Mouse (Mus musculus) thymus, postnatal 0 days (tissue): ENCODE data around the gene Serpinf2. TPM values are rescaled to one million over a fixed set of nuclear protein-coding genes. Genes with fewer than 3 reads are reported as not detected.

ENCODE experiments used
- DNase-seq: peaks from one replicate; pipeline ENCODE4 v3.0.0-alpha.2; 2015; ENCODE audit warnings: low spot score
- polyA plus RNA-seq: library from polyadenylated mRNA; unstranded; fragments of >200 nt; fragmentation: Nextera tagmentation; extraction: Ambion mirVana; gene quantifications from 2 replicates; pipeline ENCODE4 v1.2.1, GENCODE M21; 2015

Serpinf2 gene
- polyA plus RNA-seq: 0.10 TPM in 1 of 2 replicates, not detected in the other

DNA sequence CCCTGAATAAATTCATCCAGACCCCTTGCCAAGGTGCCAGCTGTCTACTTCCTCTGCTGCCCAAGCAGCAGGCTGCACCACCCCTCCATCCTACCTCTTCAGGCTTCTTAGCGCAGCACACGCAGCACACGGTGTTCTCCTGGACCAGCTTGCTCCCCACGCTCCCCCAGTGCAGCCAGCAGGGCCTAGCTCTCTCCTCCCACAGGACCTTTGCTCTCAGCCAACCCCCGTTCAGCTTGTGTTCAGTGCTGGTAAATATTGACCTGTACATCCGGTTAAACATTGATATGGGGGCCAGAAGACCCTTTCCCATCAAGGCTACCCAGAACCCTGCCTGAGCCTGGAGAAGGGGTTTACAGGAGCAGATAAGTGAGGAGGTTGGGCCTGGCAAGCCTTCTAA is at the start of gene Serpinf2:
Serpinf2 (minus strand) TSS at position 229 of the 400 bp plus-strand sequence.
- no peak for DNase-seq

DNA sequence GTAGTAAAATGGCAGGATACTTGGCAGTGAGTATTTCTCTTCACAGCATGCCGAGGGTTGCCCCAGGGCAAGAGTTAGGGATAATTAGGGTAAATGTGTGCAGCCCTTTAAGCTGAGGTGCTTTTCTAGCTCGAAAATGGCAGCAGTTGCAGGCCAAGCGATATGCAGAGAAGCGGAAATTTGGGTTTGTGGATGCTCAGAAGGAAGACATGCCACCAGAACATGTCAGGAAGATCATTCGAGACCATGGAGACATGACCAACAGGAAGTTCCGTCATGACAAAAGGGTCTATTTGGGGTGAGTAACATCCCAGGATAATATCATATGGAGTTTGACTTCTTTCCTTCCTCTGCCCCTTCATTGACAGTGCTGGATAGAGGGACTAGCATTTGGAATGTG is 48.1 kb upstream of the Serpinf2 start:
- no peak for DNase-seq

DNA sequence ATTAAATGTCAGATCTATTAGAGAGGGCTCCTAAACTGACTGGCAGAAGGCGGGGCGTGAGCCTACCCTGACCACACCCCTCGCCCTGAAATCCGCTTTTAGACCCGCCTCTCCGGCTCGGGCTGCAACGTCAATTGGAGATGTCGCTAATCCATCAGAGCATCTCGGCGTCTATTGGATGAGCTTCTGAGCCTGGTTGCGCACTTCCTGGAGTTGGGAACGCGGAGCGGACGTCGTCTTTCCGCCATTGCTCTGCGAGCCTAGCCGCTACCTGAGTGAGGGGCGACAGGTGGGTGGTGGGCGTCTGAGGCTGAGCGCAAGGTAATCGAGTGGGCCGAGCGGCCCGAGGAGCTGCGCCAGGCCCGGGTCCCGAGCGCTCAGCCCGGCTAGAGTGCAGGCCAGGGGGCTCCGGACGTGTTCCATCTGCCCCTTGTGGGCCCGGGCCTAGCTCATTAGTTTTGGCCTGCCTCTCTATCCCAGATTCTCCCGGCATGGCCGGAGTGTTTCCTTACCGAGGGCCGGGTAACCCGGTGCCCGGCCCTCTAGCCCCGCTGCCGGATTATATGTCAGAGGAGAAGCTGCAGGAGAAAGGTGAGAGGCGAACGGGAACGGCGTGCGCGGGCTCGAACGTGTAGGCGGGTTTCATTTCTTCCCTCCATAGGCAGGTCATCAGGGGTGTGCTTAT is 47.4 kb upstream of the Serpinf2 start, which contains the start of gene Prpf8:
Prpf8 (plus strand) TSS at position 216 of the 685 bp plus-strand sequence.
- DNase-seq: peak; percentile 96

DNA sequence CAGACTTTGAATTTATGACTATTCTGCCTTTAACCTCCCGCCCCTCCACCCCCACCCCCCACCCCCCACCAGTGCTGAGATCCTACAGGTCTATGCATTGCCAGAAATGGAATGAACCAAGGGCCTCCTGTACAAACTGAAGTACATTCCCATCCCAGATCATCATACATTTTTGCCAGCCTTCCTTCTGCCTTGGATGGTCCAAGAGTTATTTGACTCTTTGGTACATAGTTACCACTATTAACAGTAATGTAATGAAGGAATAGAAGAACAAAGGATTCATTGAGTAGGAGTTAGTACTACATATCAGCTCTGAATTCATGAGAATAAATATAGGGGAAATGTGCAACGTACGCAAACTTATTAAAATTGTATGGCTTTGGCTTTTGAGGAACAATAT is 46.8 kb upstream of the Serpinf2 start:
- DNase-seq: no peak

DNA sequence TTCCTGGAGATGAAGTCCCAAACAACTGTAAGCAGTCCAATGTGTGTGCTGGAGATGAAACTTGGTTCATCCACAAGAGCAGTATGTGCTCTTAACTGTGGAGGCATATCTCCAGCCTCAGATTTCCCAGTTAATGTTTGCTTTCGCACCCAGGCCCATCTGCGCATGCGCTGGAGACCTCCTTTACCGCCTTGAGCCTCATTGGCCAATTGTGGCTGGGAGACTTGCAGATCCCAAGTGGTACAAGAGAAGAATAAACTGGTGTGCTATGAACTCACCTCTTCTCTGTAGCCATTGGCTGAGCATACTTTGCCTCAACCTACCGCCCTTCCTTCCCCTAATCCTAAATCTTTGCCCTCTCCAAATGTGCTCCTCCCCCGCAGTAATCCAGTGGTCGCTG is 34.0 kb upstream of the Serpinf2 start:
- DNase-seq: no peak

DNA sequence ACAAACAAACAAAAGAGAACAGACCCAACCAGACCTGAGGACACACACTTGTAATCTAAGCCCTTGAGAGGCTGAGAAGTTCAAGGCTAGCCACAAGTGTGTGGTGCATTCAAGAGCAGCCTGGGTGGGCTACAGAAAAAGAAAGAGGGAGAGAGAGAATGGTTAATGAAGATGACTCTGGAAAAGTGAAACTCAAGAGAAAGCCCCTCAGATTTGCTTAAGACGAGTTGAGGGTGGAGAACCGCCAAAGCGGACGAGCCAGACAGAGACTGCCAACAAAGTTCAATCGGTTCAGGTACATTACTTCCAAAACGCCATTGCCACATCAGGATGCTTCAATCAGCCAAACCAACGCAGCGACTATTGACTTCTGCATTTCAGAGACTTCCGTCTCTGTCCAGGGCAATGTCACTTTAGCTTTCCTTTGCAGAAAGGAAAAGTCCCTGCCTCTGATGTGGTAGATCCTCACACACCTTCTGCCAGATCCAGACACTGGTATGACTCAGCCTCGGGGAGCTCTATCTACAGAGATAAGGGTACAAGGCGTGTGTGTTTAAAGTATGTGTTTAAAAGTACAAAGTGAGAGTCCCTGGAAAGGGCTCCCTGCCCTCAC is 33.2 kb upstream of the Serpinf2 start:
- no peak for DNase-seq

DNA sequence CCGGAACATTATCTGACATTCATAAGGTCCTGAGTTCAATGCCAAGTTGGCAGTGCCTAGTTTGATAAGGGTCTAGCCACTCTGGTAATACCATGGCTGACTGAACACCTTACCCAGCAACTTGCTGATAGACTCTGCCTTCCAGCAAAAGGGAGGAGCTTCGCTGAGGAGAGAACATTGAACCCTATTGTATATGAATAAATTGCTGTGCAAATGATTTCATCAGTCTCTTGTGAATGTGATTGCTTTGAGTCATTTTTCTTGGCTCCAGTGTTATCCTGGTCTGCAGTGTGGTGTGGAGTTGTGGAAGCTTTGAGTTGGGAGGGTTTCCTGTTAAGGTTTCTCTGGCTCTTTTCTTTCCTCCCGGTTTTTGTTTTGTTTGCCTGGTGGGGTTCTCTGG is 31.3 kb upstream of the Serpinf2 start:
- DNase-seq: no peak

DNA sequence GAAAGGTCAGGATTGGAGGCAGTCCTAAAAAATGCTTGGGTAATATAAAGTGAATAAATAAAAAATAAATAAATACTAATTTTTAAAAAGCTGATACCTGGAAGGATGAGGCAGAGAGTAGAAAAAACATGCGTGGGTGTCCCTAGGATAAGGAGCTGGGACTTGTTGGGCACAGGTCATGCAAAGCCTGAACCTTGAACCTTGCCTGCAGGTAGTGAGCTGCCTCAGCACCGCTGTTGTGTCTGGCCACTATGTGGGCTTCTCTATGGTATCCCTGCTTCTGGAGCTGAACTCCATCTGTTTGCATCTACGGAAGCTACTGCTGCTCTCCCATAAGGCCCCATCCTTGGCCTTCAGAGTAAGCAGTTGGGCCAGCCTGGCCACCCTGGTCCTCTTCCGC is 29.9 kb upstream of the Serpinf2 start:
- no peak for DNase-seq

DNA sequence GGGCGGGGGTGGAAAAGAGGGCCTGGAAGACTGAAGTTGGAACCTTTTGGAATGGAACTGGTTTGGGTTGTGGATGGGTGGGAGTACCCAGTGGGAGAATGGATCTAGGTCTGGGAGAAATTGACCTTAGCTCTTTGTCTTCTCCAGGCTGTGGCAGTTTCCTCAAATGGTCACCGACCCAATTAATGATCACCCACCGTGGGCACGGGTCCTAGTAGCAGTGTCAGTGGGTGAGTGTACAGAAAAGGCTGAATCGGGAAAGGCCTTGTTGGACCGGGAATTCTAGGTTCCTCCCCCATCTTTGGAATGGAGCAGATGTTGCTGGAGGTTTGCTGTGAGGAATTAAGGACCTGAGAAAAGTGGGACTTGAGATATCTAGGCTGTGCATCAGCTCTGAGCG is 29.0 kb upstream of the Serpinf2 start:
- no peak for DNase-seq

DNA sequence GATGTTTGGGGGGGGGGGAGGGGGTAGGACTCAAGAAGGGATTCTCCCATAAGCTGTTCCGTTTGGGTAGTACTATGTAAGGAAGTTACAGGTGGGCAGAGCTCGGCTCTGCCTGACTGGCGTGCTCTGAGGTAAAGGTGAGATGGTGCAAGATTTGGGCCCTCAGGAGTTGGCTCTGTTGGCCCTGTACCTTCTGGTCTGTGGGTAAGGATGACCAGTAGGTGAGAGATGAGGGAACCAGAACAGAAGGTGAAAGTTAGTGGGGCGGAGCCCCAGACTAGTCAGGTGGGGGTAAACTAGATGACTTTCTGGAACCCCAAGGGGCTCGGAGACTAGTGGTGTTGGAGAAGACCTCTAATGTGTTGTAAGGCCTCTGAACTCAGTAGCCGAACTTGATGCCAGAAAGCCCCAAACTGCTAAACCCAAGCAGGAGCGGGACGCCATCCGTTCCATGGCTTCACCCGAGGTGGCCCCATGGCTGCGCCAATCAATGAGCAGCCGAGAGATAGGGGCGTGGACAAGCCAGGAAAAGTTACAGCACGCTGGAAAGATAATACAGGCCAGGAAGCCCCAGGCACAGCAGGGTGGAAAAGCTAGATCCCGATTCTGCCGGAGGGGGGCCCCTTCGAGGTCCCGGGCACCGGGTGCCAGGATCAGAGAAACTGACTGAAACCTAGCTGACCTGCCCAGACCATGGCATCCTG is 28.3 kb upstream of the Serpinf2 start:
- DNase-seq: no peak

DNA sequence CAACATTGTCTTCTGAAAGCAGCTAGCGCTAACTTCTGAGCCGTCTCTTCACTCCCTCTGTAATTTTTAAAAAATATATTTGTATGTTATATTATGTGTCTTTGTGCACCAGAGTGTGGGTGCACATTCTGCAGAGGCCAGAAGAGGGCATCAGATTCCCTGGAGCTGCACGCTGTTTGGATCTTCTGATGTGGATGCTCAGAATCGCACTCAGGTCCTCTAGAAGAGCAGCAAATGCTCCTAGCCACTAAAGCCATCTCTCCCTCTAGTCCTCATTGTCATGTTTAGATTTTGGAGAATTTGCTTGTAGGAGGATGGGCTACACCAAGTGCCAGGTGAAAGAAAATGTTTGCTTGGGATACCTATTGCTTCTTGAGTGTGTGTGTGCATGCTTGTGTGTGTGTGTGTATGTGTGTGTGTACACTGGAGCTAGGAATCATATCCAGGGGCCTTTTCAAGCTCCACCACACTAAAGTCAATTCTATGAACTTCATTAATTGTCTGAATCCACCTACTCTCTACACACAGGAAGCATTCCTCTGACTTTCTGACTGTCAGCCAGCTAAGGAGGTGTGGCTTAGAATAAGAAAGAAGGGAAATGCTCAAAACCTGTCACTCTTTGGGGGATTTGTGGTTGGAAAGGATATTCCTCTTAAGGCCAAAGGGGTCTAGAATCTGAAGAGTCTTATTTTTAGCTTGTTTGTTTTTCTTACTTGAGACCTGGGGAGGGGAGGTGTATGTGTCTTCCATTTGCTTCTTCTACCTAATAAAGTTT is 27.5 kb upstream of the Serpinf2 start:
- no peak for DNase-seq

DNA sequence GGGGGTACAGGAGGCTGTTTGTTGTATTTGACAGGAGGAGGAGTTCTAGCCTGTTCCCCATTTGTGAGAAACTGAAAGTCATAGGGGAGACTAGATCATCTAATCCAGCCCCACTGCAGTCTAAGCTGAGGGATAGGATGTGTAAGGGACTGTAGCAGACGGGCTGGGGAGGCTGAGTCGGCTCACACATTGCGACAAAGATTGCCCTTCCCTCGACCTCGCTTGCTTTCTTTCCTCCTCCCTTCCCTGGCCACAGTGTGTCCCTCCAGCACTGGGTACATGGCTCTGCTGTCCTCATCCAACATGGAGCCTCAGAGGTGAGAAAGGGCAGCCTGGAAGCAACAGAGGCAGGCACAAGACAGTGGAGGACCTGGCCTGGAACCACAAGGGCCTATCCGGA is 25.7 kb upstream of the Serpinf2 start:
- no peak for DNase-seq

DNA sequence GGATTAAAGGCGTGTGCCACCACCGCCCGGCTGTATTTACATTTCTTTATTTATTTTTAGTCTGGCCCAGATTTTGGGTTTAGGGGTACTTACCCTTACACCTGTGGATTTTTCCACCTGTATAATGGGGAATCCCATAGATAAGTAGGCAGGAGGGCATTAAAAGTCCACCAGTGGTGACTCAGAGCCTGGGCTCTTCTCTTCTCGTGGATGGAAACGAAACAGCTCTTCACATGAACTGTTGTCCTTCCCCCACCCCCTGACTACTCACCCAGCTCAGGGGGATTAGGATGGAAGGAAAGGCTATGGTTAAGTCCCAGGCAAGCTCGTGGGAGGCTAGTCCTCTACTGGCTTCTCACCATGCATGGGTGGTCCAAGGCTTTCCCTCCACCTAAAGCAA is 25.0 kb upstream of the Serpinf2 start:
- no peak for DNase-seq

DNA sequence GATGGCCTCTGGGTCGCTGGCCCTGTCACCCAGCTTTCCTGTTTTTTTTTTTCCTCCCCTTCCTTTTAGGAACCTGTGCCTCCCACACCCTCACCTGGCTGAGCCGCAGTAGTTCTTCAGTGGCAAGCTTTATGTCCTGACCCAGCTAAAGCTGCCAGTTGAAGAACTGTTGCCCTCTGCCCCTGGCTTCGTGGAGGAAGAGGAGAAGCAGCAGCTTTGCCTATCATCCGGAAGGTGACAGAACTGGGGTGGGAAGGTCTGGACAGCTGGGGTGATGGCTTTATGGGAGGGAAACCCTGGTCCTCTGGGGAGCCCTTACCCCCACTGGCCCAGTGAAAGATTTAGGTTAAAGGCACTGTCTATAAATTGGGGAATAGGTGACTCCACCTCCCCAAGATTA is 24.2 kb upstream of the Serpinf2 start:
- DNase-seq: no peak

DNA sequence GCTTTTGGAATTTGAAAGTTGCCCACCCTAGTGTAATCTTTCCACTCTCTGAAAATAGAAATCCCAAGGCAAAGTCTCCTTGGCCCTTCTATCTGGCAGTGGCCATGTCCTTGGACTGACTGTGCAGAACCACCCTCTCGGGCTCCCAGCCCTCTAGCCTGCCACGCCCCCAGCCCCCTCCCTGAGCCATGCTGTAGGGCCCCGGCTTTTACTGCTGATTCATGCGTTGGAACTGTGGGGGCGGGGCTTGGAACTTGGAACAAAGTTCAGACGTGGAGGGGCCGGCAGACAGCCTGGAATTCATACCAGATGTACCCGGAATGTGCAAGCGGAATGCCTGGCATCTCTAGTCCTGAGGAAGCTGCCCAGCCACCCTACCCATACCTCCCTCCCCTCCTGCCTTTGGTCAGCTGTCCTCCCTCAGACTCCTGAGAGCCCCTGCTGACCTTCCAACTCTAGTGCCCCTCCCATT is 23.5 kb upstream of the Serpinf2 start:
- DNase-seq: peak; percentile 56

DNA sequence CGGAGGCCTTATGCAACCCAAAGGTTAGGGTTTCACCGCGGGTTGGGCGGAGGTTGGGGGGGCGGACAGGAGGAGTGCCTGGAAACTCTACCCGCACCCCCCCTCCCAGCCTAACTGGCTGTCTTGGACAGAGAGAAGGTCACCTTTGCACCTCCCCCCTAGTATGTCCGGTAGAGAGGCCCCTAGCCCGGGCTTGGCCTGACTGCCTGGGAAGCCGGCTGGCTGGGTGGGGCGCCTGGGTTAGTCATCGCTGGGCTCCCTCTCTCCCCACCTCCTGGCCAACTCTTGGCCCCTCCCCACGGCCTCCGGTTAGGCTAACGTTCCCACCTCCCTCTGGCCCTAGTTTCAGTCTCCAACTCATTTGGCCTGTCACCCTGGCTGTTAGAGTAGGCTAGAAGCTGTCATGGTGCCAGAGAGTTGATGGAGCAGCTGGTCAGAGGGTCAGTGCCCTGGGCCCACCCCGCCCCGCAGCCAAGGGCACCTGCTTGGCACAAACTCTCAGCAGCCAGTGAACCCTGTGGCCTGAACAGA is 22.9 kb upstream of the Serpinf2 start:
- DNase-seq: no peak

DNA sequence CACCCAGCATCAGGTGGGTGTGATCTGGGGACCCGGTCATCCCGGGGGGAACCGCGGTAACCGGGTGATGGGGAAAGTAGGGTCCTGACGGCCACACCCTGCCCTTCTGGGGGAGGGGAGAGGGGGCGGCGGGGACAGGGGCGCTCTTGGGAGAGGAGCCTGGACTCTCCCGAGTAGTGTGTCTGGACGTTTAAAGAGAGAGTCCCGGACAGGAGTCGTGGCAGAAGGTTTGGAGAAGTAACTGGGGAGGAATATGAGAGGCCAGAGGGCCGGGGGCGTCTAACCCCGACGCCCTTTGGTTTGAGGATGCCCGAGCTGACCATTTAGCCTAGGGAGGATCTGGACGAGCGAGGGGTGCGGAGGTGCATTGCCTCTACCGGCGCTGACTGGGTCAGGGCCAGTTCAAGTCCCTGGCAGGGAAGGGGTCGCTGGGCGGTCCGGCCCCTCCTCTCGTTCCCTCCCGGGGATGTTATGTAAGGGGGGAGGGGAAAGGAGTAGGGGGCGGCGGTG is 22.4 kb upstream of the Serpinf2 start:
- no peak for DNase-seq

DNA sequence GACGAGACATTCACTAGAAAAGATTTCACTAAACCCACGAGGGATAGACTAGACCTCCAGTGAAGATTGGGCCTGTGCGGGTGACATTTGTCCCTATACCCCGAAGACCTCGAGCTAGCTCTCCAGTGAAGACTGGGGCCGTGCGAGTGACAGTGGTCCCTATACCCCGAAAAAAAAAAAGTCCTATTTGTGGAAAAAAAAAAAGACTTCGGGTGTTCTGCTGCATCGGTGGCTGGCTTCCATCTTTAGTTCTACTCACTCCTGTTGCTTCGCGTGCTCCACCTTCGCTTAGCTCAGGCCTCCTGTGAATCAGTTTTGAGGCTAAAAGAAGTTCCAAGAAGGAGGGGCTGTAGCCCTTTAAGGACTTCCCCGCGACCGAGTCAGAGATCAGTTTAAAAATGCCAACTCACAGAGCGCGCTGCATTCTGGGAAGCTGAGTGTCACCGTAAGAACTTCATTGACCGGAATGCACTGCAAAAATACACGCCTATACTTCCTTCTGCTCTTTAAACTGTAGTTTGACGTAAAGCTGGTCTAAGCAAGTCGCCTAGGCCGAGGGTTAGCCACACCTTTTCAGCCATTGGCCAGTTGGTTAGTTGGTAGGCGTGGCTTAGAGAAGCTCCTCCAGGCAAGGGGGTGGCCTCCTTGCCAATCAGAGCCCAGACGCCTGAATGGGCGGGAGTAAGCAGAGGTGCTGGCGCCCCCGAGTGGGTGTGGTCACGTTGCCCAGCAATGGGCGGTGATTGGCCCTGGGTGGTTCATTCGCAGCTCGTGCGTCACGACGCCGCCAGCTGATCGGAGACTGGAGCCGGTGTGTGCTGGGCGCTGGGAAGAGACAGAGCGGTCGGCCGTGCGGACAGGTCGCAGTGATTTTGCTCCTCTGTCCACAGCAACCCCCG is 21.7 kb upstream of the Serpinf2 start, which contains the start of gene Tlcd2:
Tlcd2 (plus strand) TSS at position 872 of the 899 bp plus-strand sequence.
- DNase-seq: peak; percentile 100

DNA sequence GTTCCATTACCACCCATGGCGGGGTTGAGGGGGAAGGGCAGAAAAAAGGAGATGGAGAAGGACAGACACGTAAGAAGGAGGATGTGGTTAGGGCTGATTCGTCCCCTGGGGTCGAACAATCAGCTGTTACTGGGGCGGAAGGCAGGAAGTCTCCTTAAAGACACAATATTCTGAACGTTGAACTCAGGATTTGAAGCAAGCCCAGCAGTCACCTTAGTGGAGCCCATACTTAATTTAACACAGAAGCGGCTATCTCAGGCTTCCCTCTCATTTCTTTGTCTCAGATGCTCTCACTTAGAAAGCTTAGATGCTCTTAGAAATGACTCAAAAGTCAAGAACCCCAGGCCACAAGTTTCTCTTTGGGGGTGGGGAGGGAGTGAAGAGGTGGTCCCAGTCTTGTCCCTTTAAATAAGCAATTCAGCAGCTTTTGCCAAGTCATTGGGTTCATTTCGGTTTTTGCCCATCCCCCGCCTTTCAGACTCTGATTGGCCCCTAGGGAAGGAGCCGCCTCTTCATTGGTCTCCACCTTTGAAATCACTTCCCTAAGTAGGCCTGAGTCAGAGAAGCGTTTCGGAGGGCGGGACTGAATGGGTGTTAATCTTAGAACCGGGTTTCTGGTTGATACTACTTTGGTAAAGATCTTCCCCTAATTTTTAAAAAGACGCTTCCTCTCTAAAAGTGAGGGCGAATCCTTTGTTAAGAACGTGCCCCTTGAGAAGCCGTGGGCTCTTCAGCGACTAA is 20.9 kb upstream of the Serpinf2 start:
- peak; percentile 94 for DNase-seq
